Mouse (Mus musculus) layer of hippocampus, adult 11-12 months (tissue): ENCODE measurements at regions not wholly inside any gene's neighbourhood (a gene's known extent, or its start where the extent isn't known, plus 50 kb on each side); places are given as distances from the start of the nearest gene placed in this dataset.

Experiments
- DNase-seq: peaks from one replicate; pipeline ENCODE4 v3.0.0; 2022; ENCODE audit warnings: low spot score

GRCm38 (mm10) chr15:97188545-97188944 is 58.4 kb upstream of the Pced1b start:
- DNase-seq: no peak

- no peak for DNase-seq
These were observed 59.1 kb upstream of the Pced1b start for GRCm38 (mm10) chr15:97187831-97188230.

- no peak for DNase-seq
These were observed 60.9 kb upstream of the Pced1b start for GRCm38 (mm10) chr15:97186034-97186433.

- DNase-seq: no peak
These were observed 64.3 kb upstream of the Pced1b start for GRCm38 (mm10) chr15:97182617-97183038.

- DNase-seq: no peak
These were observed 65.8 kb upstream of the Pced1b start for GRCm38 (mm10) chr15:97180970-97181669.

- DNase-seq: no peak
These were observed 68.6 kb upstream of the Pced1b start for GRCm38 (mm10) chr15:97178286-97178685.

- no peak for DNase-seq
These were observed 69.1 kb upstream of the Pced1b start for GRCm38 (mm10) chr15:97177806-97178205.

- no peak for DNase-seq
These were observed 71.9 kb upstream of the Pced1b start for GRCm38 (mm10) chr15:97174989-97175388.

GRCm38 (mm10) chr15:97173233-97173632 is 73.7 kb upstream of the Pced1b start:
- DNase-seq: no peak

GRCm38 (mm10) chr15:97170074-97170473 is 76.8 kb upstream of the Pced1b start:
- no peak for DNase-seq

- no peak for DNase-seq
These were observed 77.5 kb upstream of the Pced1b start for GRCm38 (mm10) chr15:97169381-97169780.

GRCm38 (mm10) chr15:97167116-97167515 is 79.8 kb upstream of the Pced1b start:
- DNase-seq: no peak

- no peak for DNase-seq
These were observed 82.3 kb upstream of the Pced1b start for GRCm38 (mm10) chr15:97164616-97165015.

GRCm38 (mm10) chr15:97163971-97164370 is 82.9 kb upstream of the Pced1b start:
- DNase-seq: no peak

GRCm38 (mm10) chr15:97163090-97163489 is 83.8 kb upstream of the Pced1b start:
- no peak for DNase-seq

- no peak for DNase-seq
These were observed 84.6 kb upstream of the Pced1b start for GRCm38 (mm10) chr15:97162305-97162704.

- no peak for DNase-seq
These were observed 85.4 kb upstream of the Pced1b start for GRCm38 (mm10) chr15:97161530-97161929.

- DNase-seq: no peak
These were observed 94.6 kb upstream of the Pced1b start for GRCm38 (mm10) chr15:97152354-97152753.

GRCm38 (mm10) chr15:97151793-97152192 is 95.1 kb upstream of the Pced1b start:
- DNase-seq: no peak

- DNase-seq: no peak
These were observed 95.4 kb upstream of the Slc38a4 start for GRCm38 (mm10) chr15:97150983-97151735.

- no peak for DNase-seq
These were observed 86.2 kb upstream of the Slc38a4 start for GRCm38 (mm10) chr15:97141958-97142357.

- DNase-seq: no peak
These were observed 82.5 kb upstream of the Slc38a4 start for GRCm38 (mm10) chr15:97138265-97138664.

- DNase-seq: peak; percentile 60
These were observed 79.5 kb upstream of the Slc38a4 start for GRCm38 (mm10) chr15:97135291-97135690.

- DNase-seq: no peak
These were observed 72.0 kb upstream of the Slc38a4 start for GRCm38 (mm10) chr15:97127771-97128170.
